Mouse (Mus musculus): Measurements from ENCODE around the gene Gkn3.

DNA sequence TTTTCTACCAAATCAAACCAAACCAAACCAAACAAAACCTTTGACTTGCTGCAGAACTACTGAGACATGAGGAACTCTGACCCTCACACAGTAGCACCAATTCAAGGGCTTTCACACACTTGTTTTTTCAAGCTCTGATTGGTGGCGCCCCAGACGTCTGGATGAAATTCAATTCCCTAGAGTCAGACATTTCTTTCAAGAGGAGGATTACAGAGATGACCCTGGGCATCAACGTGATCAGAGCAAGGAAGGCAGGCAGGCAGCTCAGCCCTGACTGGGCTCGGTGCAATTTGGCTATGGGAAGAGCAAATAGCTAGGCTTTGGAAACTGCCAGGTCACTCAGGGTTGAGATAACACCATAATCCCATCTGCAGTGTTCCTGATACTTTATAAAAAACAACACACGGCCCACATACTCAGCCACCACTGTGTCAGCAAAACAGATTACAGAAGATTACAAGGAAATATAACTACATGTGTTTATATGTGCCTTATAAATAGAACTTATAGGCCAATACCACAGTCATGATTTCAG, 787 bp upstream of the Gkn3 start:
- TF ChIP-seq POLR2A (IDR thresholded peaks at IDR 0.05; ENCODE audit: insufficient read depth, low read depth, low read length) = no peak
- no peak for TF ChIP-seq CTCF (IDR thresholded peaks at IDR 0.05; ENCODE audit: insufficient read depth, low read depth, low read length)

Measured in olfactory bulb, adult 2 months (tissue).